Mouse (Mus musculus) hindbrain, embryonic 12.5 days (tissue): ENCODE results near the gene Gm5935. TPM values are rescaled to one million over a fixed set of nuclear protein-coding genes. Genes with fewer than 3 reads are reported as not detected.
"Not testable (repeated sequence)": the region's sequence is repeated elsewhere in the genome, so short reads cannot be mapped to it uniquely, and the experiment has no call there.

Experiments
- ATAC-seq: fragments of 200-750 bp; cut with Nextera tagmentation; 2 replicates; pipeline ENCODE4 v1.8.0; 2017; ENCODE audit warnings: moderate TSS enrichment; ENCODE audit not compliant: low FRiP score
- H3K27ac ChIP-seq: fragments of 300-500 bp; sonication (generic); 2 replicates; pipeline ENCODE4 v1.5.1; 2016; ENCODE audit warnings: mild to moderate bottlenecking
- H3K27me3 ChIP-seq: fragments of 300-500 bp; sonication (generic); 2 replicates; pipeline ENCODE4 v1.6.1; 2016; ENCODE audit warnings: mild to moderate bottlenecking
- H3K36me3 ChIP-seq: fragments of 300-500 bp; sonication (generic); 2 replicates; pipeline ENCODE4 v1.6.1; 2016; ENCODE audit warnings: mild to moderate bottlenecking
- H3K4me1 ChIP-seq: fragments of 300-500 bp; sonication (generic); 2 replicates; pipeline ENCODE4 v1.6.1; 2016
- H3K4me2 ChIP-seq: fragments of 300-500 bp; sonication (generic); replicated peaks from 2 replicates; pipeline ENCODE4 v1.6.1; 2016; ENCODE audit warnings: mild to moderate bottlenecking
- H3K4me3 ChIP-seq: fragments of 300-500 bp; sonication (generic); 2 replicates; pipeline ENCODE4 v1.5.1; 2016; ENCODE audit warnings: mild to moderate bottlenecking
- H3K9ac ChIP-seq: fragments of 300-500 bp; sonication (generic); 2 replicates; pipeline ENCODE4 v1.6.1; 2016; ENCODE audit warnings: mild to moderate bottlenecking, moderate library complexity
- H3K9me3 ChIP-seq: fragments of 300-500 bp; sonication (generic); replicated peaks from 2 replicates; pipeline ENCODE4 v1.6.1; 2016; ENCODE audit warnings: mild to moderate bottlenecking
- WGBS: fragments of 180-500 bp; shearing (Covaris S2); methylation state at CpG from one replicate; pipeline ENCODE4 v1.1.7; 2016; 5-methylcytosine and 5-hydroxymethylcytosine counted together
- polyA plus RNA-seq: library from polyadenylated mRNA; unstranded; fragments of >200 nt; fragmentation: Nextera tagmentation; extraction: Ambion mirVana; gene quantifications from 2 replicates; pipeline ENCODE4 v1.2.1, GENCODE M21; 2016

Gene Gm5935
- not detected in 2 replicates for polyA plus RNA-seq

- not testable (repeated sequence) for ATAC-seq
Measured at GRCm38 (mm10) chrX:24775064-24775463, at the start of gene Gm5935. Gene Gm5935, minus strand, starts transcription at chrX:24775164.

More at GRCm38 (mm10) chrX:24775064-24775463, at the start of gene Gm5935:
- not testable (repeated sequence) for H3K4me3 ChIP-seq, H3K4me2 ChIP-seq, H3K27ac ChIP-seq, H3K4me1 ChIP-seq, H3K27me3 ChIP-seq, H3K9me3 ChIP-seq, H3K36me3 ChIP-seq, H3K9ac ChIP-seq
- WGBS: 90% methylated on average over 5 of the region's 5 CpGs

Other genes starting within 250 kb of the Gm5935 start
- not detected in 2 replicates for gene Gm4297, start 200.3 kb downstream of the Gm5935 start, polyA plus RNA-seq